Mouse (Mus musculus) lung, postnatal 25 days (tissue): ENCODE data around the gene Fam122c.

Experiments used
- DNase-seq: peaks from one replicate; pipeline ENCODE4 v3.0.0; 2022; ENCODE audit warnings: low spot score

Fam122c gene

DNA sequence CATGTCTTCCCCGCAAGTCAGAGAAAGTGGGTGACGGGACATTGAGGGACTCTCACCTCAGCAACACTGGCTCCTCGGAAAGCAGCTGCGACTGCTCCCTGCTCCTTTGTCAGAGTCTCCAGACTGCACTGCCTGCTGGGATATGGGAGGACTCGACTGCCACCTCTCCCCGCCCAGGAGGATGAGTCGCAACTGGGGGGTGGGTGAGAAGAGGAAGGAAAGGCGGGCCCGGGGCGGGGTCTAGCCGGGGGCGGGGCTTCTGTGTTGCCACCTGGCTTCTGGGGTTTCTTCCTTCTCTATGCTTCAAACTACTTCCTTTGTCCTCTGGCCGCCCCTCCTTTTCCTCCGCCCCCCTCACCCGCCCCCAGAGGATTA lies 97.1 kb downstream of the Fam122c start, which contains the start of gene Mospd1:
TSS of gene Mospd1 (minus strand) at position 137 of the 375 bp plus-strand sequence.
- DNase-seq = peak; percentile 92
